Mouse (Mus musculus) midbrain, embryonic 11.5 days (tissue): ENCODE results near the gene Gm9945. TPM values are rescaled to one million over a fixed set of nuclear protein-coding genes. Genes with fewer than 3 reads are reported as not detected.
A peak's percentile ranks its signal among the peaks of the same experiment; 100 is the strongest.

Source experiments
- ATAC-seq: fragments of 200-750 bp; cut with Nextera tagmentation; 2 replicates; pipeline ENCODE4 v1.8.0; 2017; ENCODE audit warnings: moderate TSS enrichment, moderate library complexity; ENCODE audit not compliant: low FRiP score
- DNase-seq: peaks from one replicate; pipeline ENCODE4 v3.0.0; 2015; ENCODE audit warnings: low spot score; ENCODE audit errors: missing footprints
- H3K27ac ChIP-seq: fragments of 300-500 bp; sonication (generic); 2 replicates; pipeline ENCODE4 v1.5.1; 2014; ENCODE audit warnings: low read depth, low read length
- H3K27me3 ChIP-seq: fragments of 300-500 bp; sonication (generic); 2 replicates; pipeline ENCODE4 v1.6.1; 2014; ENCODE audit warnings: mild to moderate bottlenecking, low read length, moderate library complexity, mixed read lengths; ENCODE audit not compliant: control insufficient read depth, insufficient read depth
- H3K36me3 ChIP-seq: fragments of 300-500 bp; sonication (generic); 2 replicates; pipeline ENCODE4 v1.6.1; 2014; ENCODE audit warnings: mild to moderate bottlenecking, low read length, moderate library complexity, mixed read lengths; ENCODE audit not compliant: control insufficient read depth, insufficient read depth
- H3K4me1 ChIP-seq: fragments of 300-500 bp; sonication (generic); 2 replicates; pipeline ENCODE4 v1.6.1; 2014; ENCODE audit warnings: low read length; ENCODE audit not compliant: control insufficient read depth, insufficient read depth
- H3K4me2 ChIP-seq: fragments of 300-500 bp; sonication (generic); 2 replicates; pipeline ENCODE4 v1.6.1; 2014; ENCODE audit warnings: mild to moderate bottlenecking, moderate library complexity
- H3K4me3 ChIP-seq: fragments of 300-500 bp; sonication (generic); 2 replicates; pipeline ENCODE4 v1.5.1; 2014; ENCODE audit warnings: low read depth, low read length
- H3K9ac ChIP-seq: fragments of 300-500 bp; sonication (generic); 2 replicates; pipeline ENCODE4 v1.6.1; 2014; ENCODE audit warnings: low read length
- H3K9me3 ChIP-seq: fragments of 300-500 bp; sonication (generic); 2 replicates; pipeline ENCODE4 v1.6.1; 2016; ENCODE audit warnings: low read length; ENCODE audit not compliant: control insufficient read depth
- WGBS: fragments of 180-500 bp; shearing (Covaris S2); extraction: QIAGEN DNeasy Blood & Tissue Kit; methylation state at CpG from one replicate; pipeline ENCODE4 v1.1.7; 2014; 5-methylcytosine and 5-hydroxymethylcytosine counted together
- polyA plus RNA-seq: library from polyadenylated mRNA; unstranded; fragments of >200 nt; fragmentation: Nextera tagmentation; extraction: Ambion mirVana; gene quantifications from 2 replicates; pipeline ENCODE4 v1.2.1, GENCODE M21; 2014

Gm9945 gene
- polyA plus RNA-seq, 1 experiment from 2014 or later, result 0.15 TPM

- no peak for DNase-seq
- H3K36me3 ChIP-seq, result no peaks in the 10 kb centered on the region
- H3K9ac ChIP-seq, result no peak overlapping the region
- H3K27ac ChIP-seq, result no peak overlapping the region
- H3K4me2 ChIP-seq, result no peak overlapping the region
- ATAC-seq, result no peak
- no peaks in the 10 kb centered on the region for H3K9me3 ChIP-seq
- H3K4me3 ChIP-seq, result no peak overlapping the region
- H3K27me3 ChIP-seq, result no peaks in the 10 kb centered on the region
- no peaks in the 10 kb centered on the region for H3K4me1 ChIP-seq
- WGBS, result 57% methylated on average over 13 of the region's 13 CpGs
Measured at GRCm38 (mm10) chr11:53445562-53445961, 34.4 kb upstream of the Gm9945 start.

GRCm38 (mm10) chr11:53446183-53446582 is 33.8 kb upstream of the Gm9945 start:
- H3K4me2 ChIP-seq, result no peak overlapping the region
- no peak overlapping the region for H3K27ac ChIP-seq
- no peak overlapping the region for H3K9ac ChIP-seq
- H3K4me3 ChIP-seq, result no peak overlapping the region
- 83% methylated on average over 13 of the region's 13 CpGs for WGBS
- no peaks in the 10 kb centered on the region for H3K36me3 ChIP-seq
- no peaks in the 10 kb centered on the region for H3K27me3 ChIP-seq
- H3K9me3 ChIP-seq, result no peaks in the 10 kb centered on the region
- no peak for ATAC-seq
- no peaks in the 10 kb centered on the region for H3K4me1 ChIP-seq
- no peak for DNase-seq

GRCm38 (mm10) chr11:53447996-53448395 is 32.0 kb upstream of the Gm9945 start:
- Histone ChIP-seq H3K27me3 (no peaks in the 10 kb centered on the region), H3K4me2 (no peak overlapping the region), H3K36me3 (no peaks in the 10 kb centered on the region), H3K4me3 (no peak overlapping the region), H3K9ac (no peak overlapping the region), H3K9me3 (no peaks in the 10 kb centered on the region), H3K4me1 (no peaks in the 10 kb centered on the region), H3K27ac (no peak overlapping the region)
- ATAC-seq (no peak), DNase-seq (no peak)
- 90% methylated on average over 8 of the region's 8 CpGs for WGBS

GRCm38 (mm10) chr11:53448529-53448928 is 31.4 kb upstream of the Gm9945 start:
- Histone ChIP-seq H3K9me3 (no peaks in the 10 kb centered on the region), H3K27ac (no peak overlapping the region), H3K27me3 (no peaks in the 10 kb centered on the region), H3K4me1 (no peaks in the 10 kb centered on the region), H3K9ac (no peak overlapping the region), H3K4me2 (no peak overlapping the region), H3K36me3 (no peaks in the 10 kb centered on the region), H3K4me3 (no peak overlapping the region)
- 93% methylated on average over 1 of the region's 1 CpGs for WGBS
- ATAC-seq (no peak), DNase-seq (no peak)

GRCm38 (mm10) chr11:53450070-53450705 is 29.8 kb upstream of the Gm9945 start:
- ATAC-seq, result no peak
- Histone ChIP-seq H3K4me2 (no peak overlapping the region), H3K36me3 (no peaks in the 10 kb centered on the region), H3K9me3 (no peaks in the 10 kb centered on the region), H3K4me1 (no peaks in the 10 kb centered on the region), H3K27ac (no peak overlapping the region), H3K9ac (no peak overlapping the region), H3K4me3 (no peak overlapping the region), H3K27me3 (no peaks in the 10 kb centered on the region)
- no peak for DNase-seq
- 66% methylated on average over 15 of the region's 15 CpGs for WGBS

- Histone ChIP-seq H3K9ac (no peak overlapping the region), H3K27me3 (peaks cover 2% of the 10 kb centered on the region; the same call in 1 of the 2 replicates), H3K27ac (no peak overlapping the region), H3K4me2 (no peak overlapping the region), H3K9me3 (no peaks in the 10 kb centered on the region), H3K36me3 (no peaks in the 10 kb centered on the region), H3K4me3 (no peak overlapping the region), H3K4me1 (no peaks in the 10 kb centered on the region)
- 63% methylated on average over 2 of the region's 2 CpGs for WGBS
- DNase-seq (no peak), ATAC-seq (no peak)
Measured at GRCm38 (mm10) chr11:53451361-53451760, 28.6 kb upstream of the Gm9945 start.

GRCm38 (mm10) chr11:53452396-53452795 is 27.6 kb upstream of the Gm9945 start:
- no peaks in the 10 kb centered on the region for H3K9me3 ChIP-seq
- H3K36me3 ChIP-seq, result no peaks in the 10 kb centered on the region

GRCm38 (mm10) chr11:53453031-53453430 is 26.9 kb upstream of the Gm9945 start:
- Histone ChIP-seq H3K4me3 (no peak overlapping the region), H3K4me1 (0 out of 2 replicates have a peak, but pooled peaks cover 3% of the 10 kb centered on the region), H3K9ac (no peak overlapping the region), H3K36me3 (no peaks in the 10 kb centered on the region), H3K27ac (no peak overlapping the region), H3K27me3 (peaks cover 17% of the 10 kb centered on the region), H3K9me3 (no peaks in the 10 kb centered on the region), H3K4me2 (no peak overlapping the region)
- DNase-seq, result no peak
- no peak for ATAC-seq
- 85% methylated on average over 5 of the region's 5 CpGs for WGBS

More at GRCm38 (mm10) chr11:53452396-53452795, 27.6 kb upstream of the Gm9945 start:
- DNase-seq (no peak), ATAC-seq (no peak)
- Histone ChIP-seq H3K4me1 (0 out of 2 replicates have a peak, but pooled peaks cover 1% of the 10 kb centered on the region), H3K4me2 (no peak overlapping the region), H3K4me3 (no peak overlapping the region), H3K9ac (no peak overlapping the region), H3K27me3 (peaks cover 11% of the 10 kb centered on the region), H3K27ac (no peak overlapping the region)
- 97% methylated on average over 9 of the region's 9 CpGs for WGBS

- H3K27ac ChIP-seq, result no peak within 1 kb of the TSS
Measured at GRCm38 (mm10) chr11:53456474-53457371, 23.2 kb upstream of the Gm9945 start, which contains the start of the genes Gm10447 and Shroom1. TSS of gene Gm10447 (minus strand) at chr11:53457110. TSS of gene Shroom1 (plus strand) at chr11:53457205.

More at GRCm38 (mm10) chr11:53456474-53457371, 23.2 kb upstream of the Gm9945 start, which contains the start of the genes Gm10447 and Shroom1:
- peak; percentile 75 for ATAC-seq
- Histone ChIP-seq H3K4me2 (peak within 1 kb of the TSS; percentile 83), H3K27me3 (peaks cover 27% of the 10 kb centered on the region), H3K4me3 (peak within 1 kb of the TSS; percentile 43), H3K36me3 (no peaks in the 10 kb centered on the region), H3K9me3 (no peaks in the 10 kb centered on the region), H3K9ac (peak within 1 kb of the TSS; percentile 62), H3K4me1 (0 out of 2 replicates have a peak, but pooled peaks cover 3% of the 10 kb centered on the region)
- peak; percentile 94 for DNase-seq
- 6% methylated on average over 42 of the region's 42 CpGs for WGBS
